Mouse (Mus musculus) kidney, postnatal 25 days (tissue): ENCODE data around the gene Cyp2b10.
"Not testable (repeated sequence)": the region's sequence is repeated elsewhere in the genome, so short reads cannot be mapped to it uniquely, and the experiment has no call there.

Experiments used
- DNase-seq, 2 experiments: peaks; one replicate each; pipeline ENCODE4 v3.0.0; 2021; ENCODE audit warnings: mixed read lengths in 2 of 2

Gene Cyp2b10

GRCm38 (mm10) chr7:25897411-25897810 lies at the start of gene Cyp2b10:
Gene Cyp2b10, plus strand, starts transcription at chr7:25897620.
- no peak for DNase-seq

GRCm38 (mm10) chr7:25847722-25848443 lies 49.5 kb upstream of the Cyp2b10 start:
- DNase-seq, result peak; percentile 90 to 96

- DNase-seq, result no peak
These were observed 49.0 kb upstream of the Cyp2b10 start for GRCm38 (mm10) chr7:25848444-25848812.

GRCm38 (mm10) chr7:25855082-25855481 lies 42.3 kb upstream of the Cyp2b10 start:
- peak; percentile 69 to 82 for DNase-seq

GRCm38 (mm10) chr7:25859962-25860870 lies 37.2 kb upstream of the Cyp2b10 start:
- DNase-seq, result peak in 1 of 2 experiments; percentile 44

GRCm38 (mm10) chr7:25862365-25862764 lies 35.1 kb upstream of the Cyp2b10 start:
- DNase-seq, result no peak

GRCm38 (mm10) chr7:25863756-25864155 lies 33.7 kb upstream of the Cyp2b10 start:
- no peak for DNase-seq

- no peak for DNase-seq
These were observed 32.6 kb upstream of the Cyp2b10 start for GRCm38 (mm10) chr7:25864861-25865260.

- DNase-seq, result no peak
These were observed 27.6 kb upstream of the Cyp2b10 start for GRCm38 (mm10) chr7:25869789-25870188.

GRCm38 (mm10) chr7:25872624-25873023 lies 24.8 kb upstream of the Cyp2b10 start:
- DNase-seq, result no peak

- no peak for DNase-seq
These were observed 18.7 kb upstream of the Cyp2b10 start for GRCm38 (mm10) chr7:25878735-25879134.

- not testable (repeated sequence) for DNase-seq
These were observed 16.7 kb upstream of the Cyp2b10 start for GRCm38 (mm10) chr7:25880721-25881120.

- no peak for DNase-seq
These were observed 13.1 kb upstream of the Cyp2b10 start for GRCm38 (mm10) chr7:25884272-25884671.

GRCm38 (mm10) chr7:25887758-25888157 lies 9.7 kb upstream of the Cyp2b10 start:
- DNase-seq, result no peak

GRCm38 (mm10) chr7:25893159-25893558 lies 4.3 kb upstream of the Cyp2b10 start:
- no peak for DNase-seq

- peak; percentile 34 to 49 for DNase-seq
These were observed 2.3 kb upstream of the Cyp2b10 start for GRCm38 (mm10) chr7:25895162-25895561.

GRCm38 (mm10) chr7:25898064-25898463 lies 644 bp downstream of the Cyp2b10 start:
- no peak for DNase-seq

GRCm38 (mm10) chr7:25902061-25902690 lies 4.8 kb downstream of the Cyp2b10 start:
- DNase-seq, result no peak

GRCm38 (mm10) chr7:25903156-25903555 lies 5.7 kb downstream of the Cyp2b10 start:
- DNase-seq, result no peak

- DNase-seq, result peak; percentile 41 to 54
These were observed 6.6 kb downstream of the Cyp2b10 start for GRCm38 (mm10) chr7:25904066-25904465.

GRCm38 (mm10) chr7:25904489-25904888 lies 7.1 kb downstream of the Cyp2b10 start:
- DNase-seq, result no peak

GRCm38 (mm10) chr7:25907380-25907779 lies 10.0 kb downstream of the Cyp2b10 start:
- DNase-seq, result no peak

GRCm38 (mm10) chr7:25910046-25910445 lies 12.6 kb downstream of the Cyp2b10 start:
- no peak for DNase-seq
